Mouse (Mus musculus) cerebellum, postnatal 10 days (tissue): ENCODE results near the gene Ak9.
A peak's percentile ranks its signal among the peaks of the same experiment; 100 is the strongest.

Source experiments
- DNase-seq, 2 experiments: peaks; one replicate each; pipeline ENCODE4 v3.0.0; 2021; ENCODE audit warnings: mixed read lengths in 2 of 2

Gene Ak9

GRCm38 (mm10) chr10:41452791-41453190 is 149.0 kb downstream of the Ak9 start:
- no peak for DNase-seq

GRCm38 (mm10) chr10:41459990-41460389 is 156.2 kb downstream of the Ak9 start:
- peak in 1 of 2 experiments; percentile 15 for DNase-seq

- peak in 1 of 2 experiments; percentile 25 for DNase-seq
Observed at GRCm38 (mm10) chr10:41460501-41460900, 156.7 kb downstream of the Ak9 start.

GRCm38 (mm10) chr10:41461057-41461722 is 157.4 kb downstream of the Ak9 start:
- peak in 1 of 2 experiments; percentile 8 for DNase-seq

- peak; percentile 43 to 56 for DNase-seq
Observed at GRCm38 (mm10) chr10:41464401-41464955, 160.7 kb downstream of the Ak9 start.

GRCm38 (mm10) chr10:41467325-41467724 is 163.5 kb downstream of the Ak9 start:
- DNase-seq, result no peak

- DNase-seq, result no peak
Observed at GRCm38 (mm10) chr10:41470693-41471092, 166.9 kb downstream of the Ak9 start.

GRCm38 (mm10) chr10:41472534-41472933 is 168.8 kb downstream of the Ak9 start:
- DNase-seq, result no peak

- no peak for DNase-seq
Observed at GRCm38 (mm10) chr10:41472962-41473481, 169.2 kb downstream of the Ak9 start.

- no peak for DNase-seq
Observed at GRCm38 (mm10) chr10:41473782-41474468, 170.1 kb downstream of the Ak9 start.

GRCm38 (mm10) chr10:41474981-41475391 is 171.2 kb downstream of the Ak9 start:
- DNase-seq, result no peak

GRCm38 (mm10) chr10:41476171-41477017 is 172.6 kb downstream of the Ak9 start, which contains the start of gene Mical1:
TSS of gene Mical1 (plus strand) at chr10:41476314.
- peak; percentile 52 to 61 for DNase-seq

- no peak for DNase-seq
Observed at GRCm38 (mm10) chr10:41477018-41477277, 173.2 kb downstream of the Ak9 start.

- DNase-seq, result peak; percentile 50 to 57
Observed at GRCm38 (mm10) chr10:41477278-41478181, 173.8 kb downstream of the Ak9 start.

- no peak for DNase-seq
Observed at GRCm38 (mm10) chr10:41479961-41480360, 176.2 kb downstream of the Ak9 start.

- peak; percentile 45 to 55 for DNase-seq
Observed at GRCm38 (mm10) chr10:41480938-41481880, 177.4 kb downstream of the Ak9 start.

GRCm38 (mm10) chr10:41482446-41482845 is 178.7 kb downstream of the Ak9 start:
- peak; percentile 46 to 75 for DNase-seq
